Mouse (Mus musculus): Measurements from ENCODE around the gene Tnfaip1. TPM values are rescaled to one million over a fixed set of nuclear protein-coding genes. Genes with fewer than 3 reads are reported as not detected.
A peak's percentile ranks its signal among the peaks of the same experiment; 100 is the strongest.

The Tnfaip1 gene
- polyA plus RNA-seq, 1 experiment from 2014 or later, result 68.8 TPM

- Histone ChIP-seq H3K4me1 (ENCODE audit: control insufficient read depth, insufficient read depth, low read length) (peaks cover 24% of the 10 kb centered on the region), H3K27me3 (ENCODE audit: control insufficient read depth, insufficient read depth, low read depth, low read length) (no peaks in the 10 kb centered on the region), H3K4me3 (ENCODE audit: low read depth, low read length) (peak within 1 kb of the TSS; percentile 89), H3K9ac (ENCODE audit: low read depth, low read length) (peak within 1 kb of the TSS; percentile 68), H3K36me3 (ENCODE audit: control insufficient read depth, insufficient read depth, low read length) (no peaks in the 10 kb centered on the region), H3K27ac (ENCODE audit: low read length) (peak within 1 kb of the TSS; percentile 94), H3K4me2 (ENCODE audit: low read length) (peak within 1 kb of the TSS; percentile 61), H3K9me3 (replicated peaks; ENCODE audit: control insufficient read depth, low read length, poor library complexity, severe bottlenecking) (no peaks in the 10 kb centered on the region)
- 39% methylated on average over 7 of the region's 7 CpGs for WGBS
- no peak for ATAC-seq
These were observed 37.1 kb downstream of the Tnfaip1 start, which contains the start of gene Vtn for GRCm38 (mm10) chr11:78499004-78499403. Gene Vtn (plus strand): TSS chr11:78499091.

GRCm38 (mm10) chr11:78497544-78498522 is 38.3 kb downstream of the Tnfaip1 start, which contains the start of gene Sarm1:
Gene Sarm1 (minus strand): TSS chr11:78497754.
- H3K9ac ChIP-seq (ENCODE audit: low read depth, low read length), result peak within 1 kb of the TSS; percentile 97
- H3K4me1 ChIP-seq (ENCODE audit: control insufficient read depth, insufficient read depth, low read length), result peaks cover 24% of the 10 kb centered on the region
- H3K27ac ChIP-seq (ENCODE audit: low read length), result peak within 1 kb of the TSS; percentile 94
- ATAC-seq, result peak; percentile 97
- peak within 1 kb of the TSS; percentile 89 for H3K4me3 ChIP-seq (ENCODE audit: low read depth, low read length)
- WGBS, result 2% methylated on average over 35 of the region's 36 CpGs
- peak within 1 kb of the TSS; percentile 61 for H3K4me2 ChIP-seq (ENCODE audit: low read length)
- H3K36me3 ChIP-seq (ENCODE audit: control insufficient read depth, insufficient read depth, low read length), result no peaks in the 10 kb centered on the region
- no peaks in the 10 kb centered on the region for H3K27me3 ChIP-seq (ENCODE audit: control insufficient read depth, insufficient read depth, low read depth, low read length)
- no peaks in the 10 kb centered on the region for H3K9me3 ChIP-seq (replicated peaks; ENCODE audit: control insufficient read depth, low read length, poor library complexity, severe bottlenecking)

- Histone ChIP-seq H3K36me3 (ENCODE audit: control insufficient read depth, insufficient read depth, low read length) (no peaks in the 10 kb centered on the region), H3K9me3 (replicated peaks; ENCODE audit: control insufficient read depth, low read length, poor library complexity, severe bottlenecking) (no peaks in the 10 kb centered on the region), H3K4me2 (ENCODE audit: low read length) (peak overlapping the region; percentile 61), H3K27me3 (ENCODE audit: control insufficient read depth, insufficient read depth, low read depth, low read length) (no peaks in the 10 kb centered on the region), H3K27ac (ENCODE audit: low read length) (peak overlapping the region; percentile 94), H3K9ac (ENCODE audit: low read depth, low read length) (peak overlapping the region; percentile 97), H3K4me3 (ENCODE audit: low read depth, low read length) (peak overlapping the region; percentile 89), H3K4me1 (ENCODE audit: control insufficient read depth, insufficient read depth, low read length) (peaks cover 24% of the 10 kb centered on the region)
- peak; percentile 83 for ATAC-seq
- 0% methylated on average over 44 of the region's 44 CpGs for WGBS
These were observed 39.0 kb downstream of the Tnfaip1 start for GRCm38 (mm10) chr11:78497071-78497541.

- H3K4me3 ChIP-seq (ENCODE audit: low read depth, low read length), result peak overlapping the region; percentile 89
- H3K4me1 ChIP-seq (ENCODE audit: control insufficient read depth, insufficient read depth, low read length), result peaks cover 29% of the 10 kb centered on the region
- H3K27ac ChIP-seq (ENCODE audit: low read length), result no peak overlapping the region
- H3K4me2 ChIP-seq (ENCODE audit: low read length), result peak overlapping the region; percentile 61
- WGBS, result 11% methylated on average over 6 of the region's 6 CpGs
- ATAC-seq, result no peak
- peak overlapping the region; percentile 97 for H3K9ac ChIP-seq (ENCODE audit: low read depth, low read length)
- H3K27me3 ChIP-seq (ENCODE audit: control insufficient read depth, insufficient read depth, low read depth, low read length), result no peaks in the 10 kb centered on the region
- H3K36me3 ChIP-seq (ENCODE audit: control insufficient read depth, insufficient read depth, low read length), result no peaks in the 10 kb centered on the region
- no peaks in the 10 kb centered on the region for H3K9me3 ChIP-seq (replicated peaks; ENCODE audit: control insufficient read depth, low read length, poor library complexity, severe bottlenecking)
These were observed 40.2 kb downstream of the Tnfaip1 start for GRCm38 (mm10) chr11:78495904-78496303.

- peak; percentile 65; the same call in 1 of the 2 replicates for ATAC-seq
- 9% methylated on average over 46 of the region's 48 CpGs for WGBS
- Histone ChIP-seq H3K27ac (ENCODE audit: low read length) (peak overlapping the region; percentile 34; the same call in 1 of the 2 replicates), H3K27me3 (ENCODE audit: control insufficient read depth, insufficient read depth, low read depth, low read length) (no peaks in the 10 kb centered on the region; the same call in 1 of the 2 replicates), H3K4me3 (ENCODE audit: low read depth, low read length) (peak overlapping the region; percentile 25; the same call in 1 of the 2 replicates), H3K9me3 (replicated peaks; ENCODE audit: control insufficient read depth, low read length, poor library complexity, severe bottlenecking) (no peaks in the 10 kb centered on the region), H3K4me2 (ENCODE audit: low read length) (peak overlapping the region; percentile 51), H3K9ac (ENCODE audit: low read depth, low read length) (peak overlapping the region; percentile 57), H3K36me3 (ENCODE audit: control insufficient read depth, insufficient read depth, low read length) (peaks cover 15% of the 10 kb centered on the region), H3K4me1 (ENCODE audit: control insufficient read depth, insufficient read depth, low read length) (peaks cover 25% of the 10 kb centered on the region)
These were observed 45.3 kb downstream of the Tnfaip1 start for GRCm38 (mm10) chr11:78490781-78491241.

GRCm38 (mm10) chr11:78488168-78488567 is 48.0 kb downstream of the Tnfaip1 start:
- Histone ChIP-seq H3K9ac (ENCODE audit: low read depth, low read length) (no peak overlapping the region), H3K4me1 (ENCODE audit: control insufficient read depth, insufficient read depth, low read length) (peaks cover 13% of the 10 kb centered on the region), H3K4me2 (ENCODE audit: low read length) (no peak overlapping the region), H3K36me3 (ENCODE audit: control insufficient read depth, insufficient read depth, low read length) (peaks cover 25% of the 10 kb centered on the region), H3K27ac (ENCODE audit: low read length) (no peak overlapping the region), H3K27me3 (ENCODE audit: control insufficient read depth, insufficient read depth, low read depth, low read length) (no peaks in the 10 kb centered on the region; the same call in 1 of the 2 replicates), H3K4me3 (ENCODE audit: low read depth, low read length) (no peak overlapping the region), H3K9me3 (replicated peaks; ENCODE audit: control insufficient read depth, low read length, poor library complexity, severe bottlenecking) (no peaks in the 10 kb centered on the region)
- WGBS, result 3% methylated on average over 8 of the region's 8 CpGs
- 0 out of 2 replicates have a peak, but pooled peaks have one; percentile 19 for ATAC-seq

GRCm38 (mm10) chr11:78483639-78484038 is 52.5 kb downstream of the Tnfaip1 start:
- Histone ChIP-seq H3K9me3 (replicated peaks; ENCODE audit: control insufficient read depth, low read length, poor library complexity, severe bottlenecking) (no peaks in the 10 kb centered on the region), H3K36me3 (ENCODE audit: control insufficient read depth, insufficient read depth, low read length) (peaks cover 49% of the 10 kb centered on the region), H3K27me3 (ENCODE audit: control insufficient read depth, insufficient read depth, low read depth, low read length) (no peaks in the 10 kb centered on the region; the same call in 1 of the 2 replicates), H3K9ac (ENCODE audit: low read depth, low read length) (no peak overlapping the region), H3K4me3 (ENCODE audit: low read depth, low read length) (no peak overlapping the region), H3K4me1 (ENCODE audit: control insufficient read depth, insufficient read depth, low read length) (no peaks in the 10 kb centered on the region), H3K27ac (ENCODE audit: low read length) (no peak overlapping the region), H3K4me2 (ENCODE audit: low read length) (no peak overlapping the region)
- ATAC-seq, result no peak
- 75% methylated on average over 7 of the region's 7 CpGs for WGBS

GRCm38 (mm10) chr11:78475289-78475688 is 60.8 kb downstream of the Tnfaip1 start:
- no peak overlapping the region for H3K4me2 ChIP-seq (ENCODE audit: low read length)
- H3K27me3 ChIP-seq (ENCODE audit: control insufficient read depth, insufficient read depth, low read depth, low read length), result no peaks in the 10 kb centered on the region
- H3K9ac ChIP-seq (ENCODE audit: low read depth, low read length), result no peak overlapping the region
- no peaks in the 10 kb centered on the region for H3K9me3 ChIP-seq (replicated peaks; ENCODE audit: control insufficient read depth, low read length, poor library complexity, severe bottlenecking)
- peaks cover 14% of the 10 kb centered on the region for H3K36me3 ChIP-seq (ENCODE audit: control insufficient read depth, insufficient read depth, low read length)
- H3K27ac ChIP-seq (ENCODE audit: low read length), result no peak overlapping the region
- H3K4me1 ChIP-seq (ENCODE audit: control insufficient read depth, insufficient read depth, low read length), result no peaks in the 10 kb centered on the region
- no peak for ATAC-seq
- no peak overlapping the region for H3K4me3 ChIP-seq (ENCODE audit: low read depth, low read length)
- WGBS, result 81% methylated on average over 3 of the region's 3 CpGs

Measured in midbrain, embryonic 16.5 days (tissue).